Mouse (Mus musculus): ENCODE results near the gene Gm14525.
"Not testable (repeated sequence)": the region's sequence is repeated elsewhere in the genome, so short reads cannot be mapped to it uniquely, and the experiment has no call there.

The Gm14525 gene

GRCm38 (mm10) chrX:26702538-26702937 lies at the start of gene Gm14525:
Gm14525 (minus strand) TSS chrX:26702638.
- DNase-seq (ENCODE audit: low spot score in 2 of 2), result not testable (repeated sequence)
